Mouse (Mus musculus): ENCODE data around the gene Iba57. TPM values are rescaled to one million over a fixed set of nuclear protein-coding genes. Genes with fewer than 3 reads are reported as not detected.

The Iba57 gene
- polyA plus RNA-seq, 1 experiment from 2014 or later = 3.8 TPM

- no peak overlapping the region for H3K4me2 ChIP-seq
- WGBS (ENCODE audit: insufficient replicate concordance) = 83% methylated on average over 5 of the region's 5 CpGs
- no peaks in the 10 kb centered on the region for H3K36me3 ChIP-seq (ENCODE audit: control insufficient read depth, insufficient read depth, low read length)
- no peak overlapping the region for H3K4me3 ChIP-seq (ENCODE audit: low read depth, low read length)
- no peak overlapping the region for H3K9ac ChIP-seq (ENCODE audit: low read depth, low read length)
- no peak for ATAC-seq (replicated peaks; ENCODE audit: insufficient number of reproducible peaks, low FRiP score, low TSS enrichment)
- no peaks in the 10 kb centered on the region for H3K9me3 ChIP-seq (replicated peaks; ENCODE audit: control insufficient read depth, low read length)
- H3K4me1 ChIP-seq (ENCODE audit: control insufficient read depth, insufficient read depth, low read length) = peaks cover 15% of the 10 kb centered on the region
- H3K27me3 ChIP-seq (ENCODE audit: control insufficient read depth, insufficient read depth, low read length) = peaks cover 4% of the 10 kb centered on the region; the same call in 1 of the 2 replicates
- H3K27ac ChIP-seq (ENCODE audit: low read depth, low read length) = no peak overlapping the region
Observed at GRCm38 (mm10) chr11:59142962-59143361, 20.6 kb downstream of the Iba57 start.

DNA sequence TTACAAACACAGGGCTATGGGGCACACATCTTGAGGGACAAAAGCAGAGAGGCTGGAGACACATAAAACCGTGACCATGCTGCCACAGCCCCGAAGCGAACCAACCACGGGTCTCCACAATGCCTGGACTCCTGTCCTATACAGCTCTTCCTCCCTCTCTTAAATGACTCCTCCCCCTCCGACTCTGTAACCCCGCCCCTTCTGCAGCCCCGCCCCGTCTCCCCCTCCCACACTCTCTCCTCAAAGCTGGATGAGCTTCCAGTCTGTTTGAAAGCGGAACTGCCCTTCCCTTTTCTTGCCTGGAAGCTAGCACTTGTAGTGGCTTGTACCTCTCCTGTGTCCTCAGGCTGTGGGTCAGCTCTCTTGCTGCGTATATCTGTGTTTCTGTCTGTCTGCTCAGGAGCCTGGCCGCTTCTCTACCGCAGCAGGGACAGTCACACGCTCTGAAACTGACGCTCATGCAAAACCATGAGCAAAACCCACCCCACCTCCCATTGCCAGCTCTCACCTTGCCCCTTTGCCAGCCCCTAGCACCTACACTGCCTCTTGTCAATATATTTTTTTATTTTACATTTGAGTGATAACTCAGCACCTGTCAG lies 21.7 kb downstream of the Iba57 start:
- no peak overlapping the region; the same call in 1 of the 2 replicates for H3K9ac ChIP-seq (ENCODE audit: low read depth, low read length)
- 0 out of 2 replicates have a peak, but pooled peaks have one; percentile 24 for ATAC-seq (replicated peaks; ENCODE audit: insufficient number of reproducible peaks, low FRiP score, low TSS enrichment)
- peak overlapping the region; percentile 20; the same call in 1 of the 2 replicates for H3K4me3 ChIP-seq (ENCODE audit: low read depth, low read length)
- H3K4me2 ChIP-seq = peak overlapping the region; percentile 44
- peaks cover 10% of the 10 kb centered on the region for H3K27me3 ChIP-seq (ENCODE audit: control insufficient read depth, insufficient read depth, low read length)
- H3K4me1 ChIP-seq (ENCODE audit: control insufficient read depth, insufficient read depth, low read length) = peaks cover 23% of the 10 kb centered on the region
- WGBS (ENCODE audit: insufficient replicate concordance) = 4% methylated on average over 13 of the region's 14 CpGs
- H3K27ac ChIP-seq (ENCODE audit: low read depth, low read length) = no peak overlapping the region
- no peaks in the 10 kb centered on the region for H3K36me3 ChIP-seq (ENCODE audit: control insufficient read depth, insufficient read depth, low read length)
- H3K9me3 ChIP-seq (replicated peaks; ENCODE audit: control insufficient read depth, low read length) = no peaks in the 10 kb centered on the region

DNA sequence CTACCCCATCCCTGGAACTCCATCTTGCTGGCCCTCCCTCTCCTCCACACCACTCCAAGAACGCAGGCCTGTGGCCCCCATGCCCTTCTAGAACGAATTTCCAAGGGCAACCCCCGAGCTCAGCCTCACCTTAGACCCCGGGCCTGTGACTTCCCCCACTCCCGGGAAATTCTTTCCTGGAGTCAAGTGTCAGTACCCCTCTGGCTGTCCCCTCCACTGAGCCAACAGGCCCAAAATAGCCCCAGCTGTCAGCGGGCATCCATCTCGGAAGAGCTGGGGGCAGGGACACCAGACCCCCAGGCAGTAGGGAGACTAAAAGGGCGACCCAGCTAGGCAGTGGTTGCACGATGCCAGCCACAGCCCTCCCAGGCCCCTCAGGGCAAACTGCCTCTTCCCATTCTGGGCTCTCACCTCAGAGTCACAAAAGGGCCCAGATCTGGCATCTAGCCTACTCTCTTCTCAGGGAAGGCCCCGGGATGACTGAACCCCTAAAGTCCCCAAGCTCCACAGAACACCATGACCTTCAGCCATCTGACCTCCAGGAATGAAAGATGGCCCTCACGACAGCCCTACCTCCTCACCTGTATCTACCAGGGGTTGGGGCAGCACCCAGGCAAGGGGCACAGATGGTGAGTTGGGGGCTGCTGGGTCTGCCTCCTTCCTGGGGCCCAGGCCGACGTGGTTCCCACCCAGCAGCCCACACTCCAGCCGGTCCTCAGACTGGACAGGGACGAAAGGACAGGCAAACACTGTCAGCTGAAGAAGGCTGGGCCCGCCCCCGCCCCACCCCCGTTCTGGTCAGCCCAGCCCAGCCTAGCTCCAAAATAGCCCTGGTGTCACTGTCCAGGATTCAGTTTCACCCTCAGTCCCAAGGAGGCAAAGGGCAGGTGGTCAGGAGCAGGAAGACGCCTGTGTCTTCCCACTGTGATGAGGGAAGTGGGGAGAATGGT lies 24.7 kb downstream of the Iba57 start:
- peak overlapping the region; percentile 66 for H3K4me2 ChIP-seq
- H3K36me3 ChIP-seq (ENCODE audit: control insufficient read depth, insufficient read depth, low read length) = no peaks in the 10 kb centered on the region
- peaks cover 34% of the 10 kb centered on the region for H3K4me1 ChIP-seq (ENCODE audit: control insufficient read depth, insufficient read depth, low read length)
- H3K27me3 ChIP-seq (ENCODE audit: control insufficient read depth, insufficient read depth, low read length) = peaks cover 37% of the 10 kb centered on the region
- peak overlapping the region; percentile 84 for H3K9ac ChIP-seq (ENCODE audit: low read depth, low read length)
- H3K4me3 ChIP-seq (ENCODE audit: low read depth, low read length) = peak overlapping the region; percentile 37
- 35% methylated on average over 19 of the region's 19 CpGs for WGBS (ENCODE audit: insufficient replicate concordance)
- peak overlapping the region; percentile 90 for H3K27ac ChIP-seq (ENCODE audit: low read depth, low read length)
- no peaks in the 10 kb centered on the region for H3K9me3 ChIP-seq (replicated peaks; ENCODE audit: control insufficient read depth, low read length)
- 0 out of 2 replicates have a peak, but pooled peaks have one; percentile 36 for ATAC-seq (replicated peaks; ENCODE audit: insufficient number of reproducible peaks, low FRiP score, low TSS enrichment)

GRCm38 (mm10) chr11:59136994-59137706 lies 26.4 kb downstream of the Iba57 start:
- Histone ChIP-seq H3K27me3 (ENCODE audit: control insufficient read depth, insufficient read depth, low read length) (peaks cover 45% of the 10 kb centered on the region), H3K4me2 (peak overlapping the region; percentile 66), H3K4me1 (ENCODE audit: control insufficient read depth, insufficient read depth, low read length) (peaks cover 34% of the 10 kb centered on the region), H3K36me3 (ENCODE audit: control insufficient read depth, insufficient read depth, low read length) (no peaks in the 10 kb centered on the region; the same call in 1 of the 2 replicates), H3K9me3 (replicated peaks; ENCODE audit: control insufficient read depth, low read length) (no peaks in the 10 kb centered on the region), H3K4me3 (ENCODE audit: low read depth, low read length) (peak overlapping the region; percentile 37), H3K27ac (ENCODE audit: low read depth, low read length) (0 out of 2 replicates have a peak overlapping the region, but pooled peaks have one; percentile 90), H3K9ac (ENCODE audit: low read depth, low read length) (peak overlapping the region; percentile 84)
- 50% methylated on average over 12 of the region's 12 CpGs for WGBS (ENCODE audit: insufficient replicate concordance)
- ATAC-seq (replicated peaks; ENCODE audit: insufficient number of reproducible peaks, low FRiP score, low TSS enrichment) = no peak

DNA sequence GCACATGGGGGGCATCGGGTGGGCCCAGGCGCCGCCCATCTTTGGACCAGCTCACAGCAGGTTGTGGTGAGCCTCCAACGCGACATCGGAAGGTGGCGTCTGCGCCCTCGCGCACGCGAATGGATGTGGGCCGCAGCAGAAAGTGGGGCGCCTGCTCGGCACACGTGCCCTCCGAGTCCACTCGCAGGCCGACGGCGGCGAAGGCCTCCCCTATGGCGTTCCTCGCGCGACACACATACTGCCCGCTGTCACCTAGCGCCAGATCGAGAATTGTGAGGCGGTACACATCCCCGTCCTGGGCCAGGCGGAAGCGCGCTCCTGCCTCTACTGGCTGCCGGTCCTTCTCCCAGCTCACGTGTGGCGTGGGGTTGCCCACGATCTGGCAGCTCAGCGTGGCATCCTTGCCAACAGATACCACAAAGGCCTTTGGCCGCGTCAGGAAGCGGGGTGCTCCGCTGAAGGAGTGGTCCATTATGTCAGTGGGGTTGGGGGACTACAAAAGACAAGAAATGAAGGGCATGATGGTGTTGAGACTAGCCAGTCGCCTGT lies 27.6 kb downstream of the Iba57 start, which contains the start of gene Obscn:
Gene Obscn, minus strand, starts transcription at position 499 of the 549 bp plus-strand sequence.
- no peak within 1 kb of the TSS for H3K27ac ChIP-seq (ENCODE audit: low read depth, low read length)
- H3K36me3 ChIP-seq (ENCODE audit: control insufficient read depth, insufficient read depth, low read length) = peaks cover 3% of the 10 kb centered on the region
- no peak for ATAC-seq (replicated peaks; ENCODE audit: insufficient number of reproducible peaks, low FRiP score, low TSS enrichment)
- H3K4me3 ChIP-seq (ENCODE audit: low read depth, low read length) = peak within 1 kb of the TSS; percentile 37
- 20% methylated on average over 44 of the region's 44 CpGs for WGBS (ENCODE audit: insufficient replicate concordance)
- peaks cover 49% of the 10 kb centered on the region for H3K27me3 ChIP-seq (ENCODE audit: control insufficient read depth, insufficient read depth, low read length)
- no peaks in the 10 kb centered on the region for H3K9me3 ChIP-seq (replicated peaks; ENCODE audit: control insufficient read depth, low read length)
- peak within 1 kb of the TSS; percentile 84 for H3K9ac ChIP-seq (ENCODE audit: low read depth, low read length)
- H3K4me1 ChIP-seq (ENCODE audit: control insufficient read depth, insufficient read depth, low read length) = peaks cover 34% of the 10 kb centered on the region
- H3K4me2 ChIP-seq = peak within 1 kb of the TSS; percentile 66

GRCm38 (mm10) chr11:59135051-59135820 lies 28.3 kb downstream of the Iba57 start:
- WGBS (ENCODE audit: insufficient replicate concordance) = 14% methylated on average over 55 of the region's 55 CpGs
- no peak overlapping the region for H3K9ac ChIP-seq (ENCODE audit: low read depth, low read length)
- ATAC-seq (replicated peaks; ENCODE audit: insufficient number of reproducible peaks, low FRiP score, low TSS enrichment) = no peak

GRCm38 (mm10) chr11:59134373-59134997 lies 29.1 kb downstream of the Iba57 start:
- Histone ChIP-seq H3K9me3 (replicated peaks; ENCODE audit: control insufficient read depth, low read length) (no peaks in the 10 kb centered on the region), H3K36me3 (ENCODE audit: control insufficient read depth, insufficient read depth, low read length) (peaks cover 6% of the 10 kb centered on the region), H3K4me3 (ENCODE audit: low read depth, low read length) (peak overlapping the region; percentile 16), H3K4me2 (peak overlapping the region; percentile 46), H3K27ac (ENCODE audit: low read depth, low read length) (no peak overlapping the region), H3K4me1 (ENCODE audit: control insufficient read depth, insufficient read depth, low read length) (peaks cover 28% of the 10 kb centered on the region), H3K9ac (ENCODE audit: low read depth, low read length) (no peak overlapping the region), H3K27me3 (ENCODE audit: control insufficient read depth, insufficient read depth, low read length) (peaks cover 45% of the 10 kb centered on the region)
- WGBS (ENCODE audit: insufficient replicate concordance) = 10% methylated on average over 34 of the region's 35 CpGs
- no peak for ATAC-seq (replicated peaks; ENCODE audit: insufficient number of reproducible peaks, low FRiP score, low TSS enrichment)

More at GRCm38 (mm10) chr11:59135051-59135820, 28.3 kb downstream of the Iba57 start:
- Histone ChIP-seq H3K9me3 (replicated peaks; ENCODE audit: control insufficient read depth, low read length) (no peaks in the 10 kb centered on the region), H3K27ac (ENCODE audit: low read depth, low read length) (no peak overlapping the region), H3K4me2 (peak overlapping the region; percentile 46), H3K4me1 (ENCODE audit: control insufficient read depth, insufficient read depth, low read length) (peaks cover 34% of the 10 kb centered on the region), H3K36me3 (ENCODE audit: control insufficient read depth, insufficient read depth, low read length) (peaks cover 3% of the 10 kb centered on the region), H3K27me3 (ENCODE audit: control insufficient read depth, insufficient read depth, low read length) (peaks cover 49% of the 10 kb centered on the region), H3K4me3 (ENCODE audit: low read depth, low read length) (peak overlapping the region; percentile 16)

Measured in heart, embryonic 11.5 days (tissue).